Mouse (Mus musculus) frontal cortex, postnatal 10 days (tissue): ENCODE measurements around the gene Htr6.
A peak's percentile ranks its signal among the peaks of the same experiment; 100 is the strongest.

Experiments used
- DNase-seq, 2 experiments: peaks; one replicate each; pipeline ENCODE4 v3.0.0; 2022; ENCODE audit warnings: low spot score in 2 of 2, mixed read lengths in 1 of 2

Gene Htr6

DNA sequence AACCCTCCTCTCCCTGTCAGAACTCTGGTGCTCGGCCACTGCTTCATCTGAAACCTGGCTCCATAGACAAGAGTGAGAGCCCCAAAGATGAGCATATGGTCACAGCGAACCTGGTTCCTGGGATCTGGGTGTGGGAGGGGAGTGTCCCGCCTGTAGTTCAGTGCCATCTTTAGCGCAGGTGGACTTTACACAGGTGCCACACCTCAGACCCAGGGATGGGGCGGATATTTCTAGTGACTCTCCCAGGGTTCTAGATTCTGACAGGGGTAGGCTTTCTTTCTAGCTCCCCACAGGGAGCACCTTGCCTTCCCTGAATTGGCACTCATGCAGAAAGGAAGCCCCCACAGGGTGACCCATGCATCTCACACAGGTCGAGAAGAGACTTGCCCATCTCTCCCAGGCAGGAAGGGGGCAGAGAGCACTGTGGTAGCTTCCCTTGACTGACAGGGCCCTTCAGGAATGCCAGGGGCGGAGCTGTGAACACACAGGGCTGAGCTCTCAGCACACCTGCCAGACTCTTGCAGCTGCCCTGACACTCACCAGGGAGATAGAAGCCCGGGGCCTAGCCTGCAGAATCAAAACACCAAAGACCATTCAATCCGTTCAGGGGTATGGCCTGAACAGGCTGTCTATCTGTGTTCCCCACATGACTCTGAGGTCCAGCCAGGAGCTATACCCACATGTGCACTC, 13.8 kb upstream of the Htr6 start:
- DNase-seq: no peak

DNA sequence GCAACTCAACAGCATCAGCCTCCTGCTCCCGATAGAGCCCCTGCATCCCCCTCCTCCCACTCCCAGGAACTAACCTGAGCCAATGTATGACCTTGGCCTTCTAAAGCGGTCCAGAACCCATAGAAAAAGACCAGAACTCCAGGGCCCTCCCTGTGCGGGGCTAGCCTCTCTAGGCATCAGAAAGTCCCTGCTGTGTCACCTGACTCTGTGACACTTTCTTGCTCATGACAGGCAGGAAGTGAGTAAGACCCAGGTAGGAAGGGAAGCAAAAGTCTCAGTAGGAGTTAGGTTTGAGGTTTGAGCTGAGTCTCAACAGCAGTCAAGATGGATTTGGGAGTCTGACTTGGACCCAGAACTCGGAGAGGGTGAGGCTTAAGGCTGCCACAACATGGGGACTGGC, 11.6 kb upstream of the Htr6 start:
- DNase-seq: no peak

DNA sequence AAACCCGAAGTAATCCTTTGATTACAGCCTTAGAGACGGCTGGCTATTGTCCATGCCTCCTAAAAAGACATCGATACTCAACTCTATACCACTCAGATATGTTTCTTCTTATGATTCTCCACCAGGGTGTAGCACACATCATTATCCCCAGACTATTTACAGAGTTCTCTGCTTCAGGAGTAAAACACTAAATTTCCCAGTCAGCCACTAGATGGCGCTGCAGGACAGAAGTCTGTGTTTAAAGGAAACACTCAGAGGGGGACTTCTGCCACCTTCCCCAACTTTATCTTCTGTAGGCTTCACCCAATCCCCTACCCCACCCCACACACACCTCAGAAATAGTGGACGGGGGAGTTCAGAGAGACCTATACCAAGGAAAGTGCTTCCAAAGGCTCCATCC, 10.7 kb upstream of the Htr6 start:
- peak in 1 of 2 experiments; percentile 85 for DNase-seq

DNA sequence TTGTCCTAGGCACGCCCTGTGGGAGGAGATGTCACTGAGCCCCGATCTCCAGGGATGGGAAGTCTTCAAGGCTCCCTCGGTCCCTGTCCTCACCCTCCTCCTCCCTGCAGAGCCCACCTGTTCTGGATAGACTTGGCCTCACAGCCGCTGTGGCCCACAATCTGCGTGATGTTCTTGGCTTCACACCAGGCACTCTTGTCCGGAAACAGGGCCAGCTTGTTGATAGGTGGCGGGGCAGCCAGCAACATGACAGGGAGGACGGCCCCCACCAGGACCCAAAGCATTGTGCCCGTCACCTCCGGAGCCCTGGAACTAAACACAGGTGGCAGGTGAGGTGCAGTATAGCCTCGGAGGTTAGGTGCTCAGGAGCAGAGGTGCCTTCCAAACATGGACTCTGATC, 10.0 kb upstream of the Htr6 start:
- DNase-seq: no peak

DNA sequence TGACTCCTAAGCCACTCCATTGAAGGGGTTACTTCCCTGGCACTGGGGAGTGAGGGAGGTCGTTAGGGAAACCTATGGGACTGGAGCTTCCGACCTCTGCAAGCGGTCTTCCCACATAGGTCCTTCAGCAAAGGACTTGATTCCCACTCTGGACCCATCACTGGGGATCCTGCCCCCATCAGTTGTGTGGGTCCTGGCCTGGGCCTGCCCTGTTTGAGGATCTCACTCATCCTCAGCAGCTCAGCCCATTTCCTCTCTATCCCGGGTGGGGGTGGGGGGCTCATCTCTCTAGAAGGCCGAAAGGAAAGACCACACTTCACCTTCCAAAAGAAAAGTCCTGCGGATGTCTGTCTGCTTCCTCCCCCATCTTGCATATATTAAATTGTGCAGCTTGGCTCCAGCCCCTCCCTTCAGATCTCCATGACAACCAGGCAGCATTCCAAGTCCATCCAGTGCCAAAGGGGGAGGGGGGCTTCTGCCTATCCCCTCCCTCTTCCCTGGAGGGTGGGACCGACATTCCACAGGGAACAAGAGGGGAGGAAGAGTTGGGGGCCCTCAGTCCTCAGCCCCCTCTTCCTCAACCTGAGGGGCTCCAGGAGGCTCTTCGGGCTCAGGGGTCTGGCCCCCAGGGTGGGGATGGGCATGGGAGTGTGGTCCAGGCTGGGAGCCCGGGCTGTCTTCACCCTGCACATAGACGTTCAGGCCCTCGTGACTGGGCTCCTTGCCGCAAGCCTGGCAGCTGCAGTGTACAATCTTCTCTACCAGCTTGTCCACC, 7.6 kb upstream of the Htr6 start:
- peak; percentile 68 to 69 for DNase-seq

DNA sequence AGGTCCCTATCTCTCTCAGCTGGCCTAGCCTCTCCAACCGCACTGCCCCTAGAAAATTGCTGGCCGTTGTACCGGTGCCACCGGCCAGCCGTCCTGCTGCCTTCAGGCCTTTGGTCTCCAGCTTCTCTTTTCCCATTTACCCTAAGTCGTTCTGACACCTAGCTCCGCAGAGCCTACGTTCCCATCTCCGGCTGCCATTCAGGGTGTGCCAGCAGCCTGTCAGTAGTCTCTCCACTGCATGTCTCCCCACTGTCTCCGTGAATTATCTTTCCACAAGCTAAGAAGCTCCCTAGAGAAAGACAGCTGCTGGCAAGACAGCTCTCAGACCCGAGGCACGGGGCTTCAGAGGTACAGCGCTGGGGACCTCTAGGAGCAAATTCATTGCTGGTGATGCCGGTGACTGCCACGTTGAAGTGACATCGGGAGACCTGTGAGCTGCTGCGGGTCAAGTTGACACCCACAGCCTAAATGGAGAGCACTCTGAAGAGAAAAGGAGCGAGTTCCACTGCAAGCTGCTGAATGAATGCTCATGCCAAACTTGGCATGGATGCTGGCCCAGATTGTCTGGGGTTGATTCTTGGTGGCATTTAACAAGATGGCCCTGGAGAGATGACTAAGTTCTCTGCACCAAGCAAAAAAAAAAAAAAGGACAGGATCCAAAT, 6.0 kb upstream of the Htr6 start:
- no peak for DNase-seq

DNA sequence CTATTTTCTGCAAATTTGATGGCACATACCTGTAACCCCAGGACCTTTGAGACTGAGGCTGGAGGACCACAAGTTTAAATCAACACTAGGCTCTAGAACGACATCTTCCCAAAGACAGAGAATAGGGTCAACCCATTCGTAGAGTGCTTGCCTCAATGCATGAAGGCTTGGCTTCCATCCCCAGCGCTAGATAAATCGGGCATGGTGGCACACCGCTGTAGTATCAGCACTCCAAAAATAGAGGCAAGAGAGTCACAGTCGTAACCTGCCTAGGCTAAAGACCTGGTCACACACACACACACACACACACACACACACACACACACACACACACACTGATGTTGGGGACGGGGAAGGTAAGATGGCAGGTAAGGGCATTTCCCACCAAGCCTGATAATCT, 4.9 kb upstream of the Htr6 start:
- no peak for DNase-seq

GRCm38 (mm10) chr4:139079439-139079838, 4.1 kb upstream of the Htr6 start:
- DNase-seq: no peak

DNA sequence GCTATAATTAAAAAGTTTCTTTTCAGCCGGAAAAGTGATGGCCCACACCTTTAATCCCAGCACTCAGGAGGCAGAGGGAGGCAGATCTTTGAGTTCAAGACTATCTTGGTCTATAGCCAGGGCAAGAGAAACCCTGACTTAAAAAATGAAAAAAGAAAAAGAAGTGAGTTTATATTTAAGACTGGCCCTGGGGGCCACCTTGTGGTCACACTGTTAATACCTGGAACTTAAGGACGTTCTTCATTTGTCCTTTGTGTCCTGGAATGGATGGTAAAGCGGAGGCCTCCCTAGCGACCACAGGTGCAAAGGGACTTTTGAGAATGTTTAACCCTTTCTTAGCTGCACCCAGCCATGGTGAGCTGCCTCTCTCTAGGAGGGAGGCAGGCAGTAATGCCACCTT, 3.4 kb upstream of the Htr6 start:
- no peak for DNase-seq

DNA sequence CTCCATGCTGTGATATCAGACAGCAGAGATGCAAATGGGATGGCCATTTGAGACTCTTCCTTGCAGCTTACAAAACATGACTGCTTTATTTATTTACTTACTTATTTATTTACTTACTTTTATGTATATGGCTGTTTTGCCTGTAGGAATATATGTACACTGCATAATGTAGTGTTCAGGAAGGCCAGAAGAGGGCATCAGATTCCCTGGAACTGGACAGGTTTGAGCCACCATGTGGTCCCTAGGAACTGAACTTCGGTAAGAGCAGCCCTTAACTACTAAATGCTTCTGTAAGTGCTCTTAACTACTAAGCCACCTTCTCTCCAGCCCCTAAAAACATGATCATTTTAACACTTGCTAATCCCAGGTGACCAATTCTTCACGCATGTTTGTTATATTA, 2.9 kb upstream of the Htr6 start:
- no peak for DNase-seq

DNA sequence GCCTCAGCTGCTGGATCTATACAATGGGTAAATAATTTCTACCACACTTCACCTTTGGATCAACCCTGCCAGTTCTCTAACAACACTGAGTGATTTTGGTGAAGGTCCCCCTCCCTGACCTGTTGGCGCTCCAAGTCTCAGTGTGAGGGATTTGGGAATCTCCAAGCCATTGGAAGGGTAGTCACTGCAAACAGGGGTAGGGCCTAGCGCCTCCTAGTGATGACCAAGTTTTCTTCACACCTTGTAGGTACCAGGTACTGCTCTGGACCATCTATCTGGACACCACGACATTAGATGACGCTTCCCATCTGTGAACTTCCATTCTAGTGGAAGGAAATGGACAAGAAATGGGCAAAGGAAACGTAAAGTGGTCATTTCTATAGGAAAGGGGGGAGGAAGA, 545 bp upstream of the Htr6 start:
- DNase-seq: no peak

DNA sequence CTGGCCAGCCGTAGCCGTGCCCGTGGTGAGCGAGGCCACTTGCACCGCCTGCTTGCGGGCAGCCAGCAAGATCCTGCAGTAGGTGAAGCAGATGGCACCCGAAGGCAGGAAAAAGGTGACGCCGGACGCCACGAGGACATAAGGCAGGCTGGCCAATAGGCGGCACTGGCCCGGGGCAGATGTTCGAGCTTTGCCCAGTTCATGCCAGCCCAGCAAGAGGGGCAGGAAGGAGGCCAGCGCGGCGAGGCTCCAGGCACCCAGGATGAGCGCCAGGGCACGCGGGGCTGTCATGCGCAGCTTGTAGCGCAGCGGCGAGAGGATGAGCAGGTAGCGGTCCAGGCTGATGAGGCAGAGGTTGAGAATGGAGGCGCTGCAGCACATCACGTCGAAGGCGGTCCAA, 1.3 kb downstream of the Htr6 start:
- DNase-seq: no peak

DNA sequence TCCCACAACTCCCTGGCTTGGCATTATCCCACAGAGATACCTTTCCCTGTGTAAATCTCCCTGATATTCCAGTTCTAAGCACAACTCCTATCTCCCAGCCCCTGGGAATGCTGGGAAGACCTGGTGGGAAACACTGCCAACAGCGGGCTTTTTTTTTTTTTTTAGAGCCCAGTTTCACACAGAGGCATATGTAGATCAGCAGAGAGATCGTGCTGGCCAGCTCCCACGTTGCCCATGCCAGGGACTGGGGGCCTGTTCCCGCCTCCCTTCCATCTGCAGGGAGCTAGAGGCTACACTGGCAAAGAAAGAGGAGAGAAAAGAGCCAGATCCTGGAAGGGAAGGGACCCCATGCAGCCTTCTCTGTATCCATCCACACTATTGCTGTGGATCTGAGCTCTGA, 7.1 kb downstream of the Htr6 start:
- peak in 1 of 2 experiments; percentile 35 for DNase-seq

GRCm38 (mm10) chr4:139064831-139065230, 10.5 kb downstream of the Htr6 start:
- DNase-seq: no peak

DNA sequence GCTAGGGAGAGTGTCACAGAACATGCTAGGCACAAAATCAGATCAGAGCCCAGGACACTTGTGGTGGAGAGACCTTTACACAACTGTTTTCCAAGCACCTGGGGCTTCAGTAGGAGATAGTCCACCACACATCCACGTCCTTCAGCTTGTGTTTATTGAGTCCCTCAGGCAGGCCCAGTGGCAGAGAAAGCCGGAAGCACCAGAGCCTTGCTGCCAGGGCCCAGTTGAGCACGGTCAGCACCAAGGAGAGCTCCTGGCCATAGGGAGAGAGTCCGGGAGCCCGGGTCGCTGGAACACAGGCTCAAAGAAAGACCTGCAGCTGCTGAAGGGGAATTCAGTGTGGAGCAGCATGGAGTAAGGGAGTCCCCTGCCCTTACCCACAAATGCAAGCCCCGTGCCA, 15.8 kb downstream of the Htr6 start:
- no peak for DNase-seq

- no peak for DNase-seq
Observed at GRCm38 (mm10) chr4:139058029-139058428, 17.3 kb downstream of the Htr6 start.

- DNase-seq: no peak
Observed at GRCm38 (mm10) chr4:139057291-139057690, 18.1 kb downstream of the Htr6 start.

DNA sequence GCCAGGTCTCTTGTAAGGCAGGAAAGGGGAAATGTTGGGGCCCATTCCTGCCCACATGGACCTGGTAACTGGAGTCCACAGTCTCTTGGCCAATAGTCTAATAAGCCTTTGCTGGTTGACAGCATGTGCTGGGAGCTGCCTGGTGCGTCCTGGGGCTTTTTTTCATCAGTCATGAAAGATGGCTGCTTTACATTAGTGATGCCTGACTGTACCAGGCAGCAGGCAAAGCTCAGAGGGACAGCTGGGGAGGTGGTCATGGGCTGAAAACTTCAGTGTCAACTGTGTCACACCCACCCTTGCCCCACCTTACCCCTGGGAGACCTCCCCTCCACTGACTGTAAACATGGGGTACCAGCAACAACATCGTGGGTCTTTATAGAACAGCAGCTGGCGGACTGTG, 19.6 kb downstream of the Htr6 start:
- no peak for DNase-seq

DNA sequence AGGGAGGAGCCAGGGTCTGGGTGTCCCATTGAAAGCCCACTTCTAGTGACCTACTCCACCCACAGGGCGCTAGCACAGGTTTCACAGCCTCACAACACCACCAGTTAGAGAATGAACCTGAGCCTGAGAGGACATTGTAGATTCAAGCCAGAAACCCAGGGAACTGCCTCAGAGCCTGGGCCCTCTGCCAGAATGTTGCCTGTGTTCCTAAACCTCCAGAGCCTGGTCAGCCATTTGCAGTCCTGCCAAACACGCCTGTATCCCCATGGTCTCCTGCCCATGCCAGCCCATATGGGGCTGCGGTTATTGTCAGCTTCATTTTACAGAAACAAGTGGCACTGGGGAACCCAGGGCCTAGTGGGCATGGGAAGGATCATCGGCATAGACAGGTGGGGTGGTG, 20.0 kb downstream of the Htr6 start:
- DNase-seq: no peak

- DNase-seq: peak; percentile 65 to 67
Observed at GRCm38 (mm10) chr4:139054300-139054923, 21.0 kb downstream of the Htr6 start.

- DNase-seq: no peak
Observed at GRCm38 (mm10) chr4:139053391-139053790, 22.0 kb downstream of the Htr6 start.

GRCm38 (mm10) chr4:139052796-139053195, 22.6 kb downstream of the Htr6 start:
- DNase-seq: no peak

GRCm38 (mm10) chr4:139048518-139048917, 26.9 kb downstream of the Htr6 start:
- no peak for DNase-seq
